Mouse (Mus musculus): ENCODE results near the gene Igsf9. TPM values are rescaled to one million over a fixed set of nuclear protein-coding genes. Genes with fewer than 3 reads are reported as not detected.
A peak's percentile ranks its signal among the peaks of the same experiment; 100 is the strongest.

Gene Igsf9
- polyA plus RNA-seq, 1 experiment from 2014 or later = 53.1 TPM

DNA sequence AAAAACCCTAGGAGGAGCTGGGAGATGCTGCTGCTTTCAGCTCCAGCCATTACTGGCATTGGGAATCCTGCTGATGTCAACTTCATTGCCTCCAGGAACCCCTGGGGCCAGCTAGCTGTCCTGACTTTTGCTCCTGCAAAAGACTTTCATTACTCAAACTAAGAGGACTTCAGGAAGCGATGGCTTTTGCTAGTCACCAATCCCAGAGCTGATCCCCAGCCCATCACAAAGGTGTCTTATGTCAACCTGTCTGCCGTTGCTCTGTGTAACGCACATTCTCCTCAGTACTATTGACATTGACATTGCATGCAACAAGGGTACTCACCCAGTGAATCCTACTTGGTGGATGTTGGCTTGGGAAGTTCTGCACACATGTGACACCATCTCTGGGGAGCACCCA, 7.4 kb upstream of the Igsf9 start:
- H3K36me3 ChIP-seq (ENCODE audit: control insufficient read depth, insufficient read depth, low read length) = no peaks in the 10 kb centered on the region
- H3K4me3 ChIP-seq (ENCODE audit: low read depth, low read length) = no peak overlapping the region
- ATAC-seq (ENCODE audit: insufficient number of reproducible peaks, low FRiP score, low TSS enrichment, low read depth) (no peak), DNase-seq (ENCODE audit: low spot score) (no peak)
- H3K4me1 ChIP-seq (ENCODE audit: control insufficient read depth, insufficient read depth, low read length) = no peaks in the 10 kb centered on the region
- H3K27ac ChIP-seq (replicated peaks; ENCODE audit: low read depth, low read length) = no peak overlapping the region
- WGBS = 89% methylated on average over 3 of the region's 3 CpGs
- no peaks in the 10 kb centered on the region for H3K27me3 ChIP-seq (ENCODE audit: control insufficient read depth, insufficient read depth, low read length)
- no peak overlapping the region for H3K4me2 ChIP-seq (ENCODE audit: low read depth, severe bottlenecking)
- no peaks in the 10 kb centered on the region for H3K9me3 ChIP-seq (ENCODE audit: control insufficient read depth, low read length)
- no peak overlapping the region for H3K9ac ChIP-seq (ENCODE audit: low read length)

- ATAC-seq (ENCODE audit: insufficient number of reproducible peaks, low FRiP score, low TSS enrichment, low read depth) = no peak
- no peaks in the 10 kb centered on the region for H3K36me3 ChIP-seq (ENCODE audit: control insufficient read depth, insufficient read depth, low read length)
Measured at GRCm38 (mm10) chr1:172475054-172475741, 6.4 kb upstream of the Igsf9 start, which contains the start of gene Slamf9. Gene Slamf9 (plus strand): TSS chr1:172475358.

DNA sequence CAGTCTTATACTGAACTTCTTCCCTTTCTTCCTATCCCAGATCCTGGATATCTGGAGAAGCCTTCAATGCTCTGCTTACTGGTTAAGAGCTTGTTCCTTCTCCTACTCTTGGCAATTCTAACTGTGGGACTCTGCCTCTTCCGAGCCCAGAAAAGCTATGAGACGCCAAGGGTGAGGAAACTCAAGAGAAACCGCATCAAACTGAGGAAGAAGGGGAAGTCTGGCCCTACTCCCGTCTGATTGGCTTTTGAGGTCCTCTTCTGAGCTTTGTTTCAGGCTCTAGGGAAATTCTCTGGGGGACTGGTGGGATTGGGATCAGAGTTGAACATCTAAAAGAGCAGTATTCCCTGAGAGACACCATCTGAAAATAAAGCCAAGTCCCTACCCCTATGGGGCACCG, 3.6 kb upstream of the Igsf9 start:
- Histone ChIP-seq H3K4me3 (ENCODE audit: low read depth, low read length) (no peak overlapping the region), H3K27me3 (ENCODE audit: control insufficient read depth, insufficient read depth, low read length) (no peaks in the 10 kb centered on the region), H3K9me3 (ENCODE audit: control insufficient read depth, low read length) (no peaks in the 10 kb centered on the region), H3K9ac (ENCODE audit: low read length) (no peak overlapping the region), H3K36me3 (ENCODE audit: control insufficient read depth, insufficient read depth, low read length) (no peaks in the 10 kb centered on the region), H3K27ac (replicated peaks; ENCODE audit: low read depth, low read length) (no peak overlapping the region), H3K4me2 (ENCODE audit: low read depth, severe bottlenecking) (no peak overlapping the region), H3K4me1 (ENCODE audit: control insufficient read depth, insufficient read depth, low read length) (peaks cover 3% of the 10 kb centered on the region)
- DNase-seq (ENCODE audit: low spot score) = no peak
- 75% methylated on average over 5 of the region's 5 CpGs for WGBS
- no peak for ATAC-seq (ENCODE audit: insufficient number of reproducible peaks, low FRiP score, low TSS enrichment, low read depth)

More at GRCm38 (mm10) chr1:172475054-172475741, 6.4 kb upstream of the Igsf9 start, which contains the start of gene Slamf9:
- Histone ChIP-seq H3K9ac (ENCODE audit: low read length) (no peak within 1 kb of the TSS), H3K27ac (replicated peaks; ENCODE audit: low read depth, low read length) (no peak within 1 kb of the TSS), H3K4me2 (ENCODE audit: low read depth, severe bottlenecking) (no peak within 1 kb of the TSS), H3K27me3 (ENCODE audit: control insufficient read depth, insufficient read depth, low read length) (no peaks in the 10 kb centered on the region), H3K4me3 (ENCODE audit: low read depth, low read length) (no peak within 1 kb of the TSS), H3K9me3 (ENCODE audit: control insufficient read depth, low read length) (no peaks in the 10 kb centered on the region), H3K4me1 (ENCODE audit: control insufficient read depth, insufficient read depth, low read length) (no peaks in the 10 kb centered on the region)
- WGBS = 79% methylated on average over 7 of the region's 7 CpGs
- no peak for DNase-seq (ENCODE audit: low spot score)

GRCm38 (mm10) chr1:172480376-172480775, 1.2 kb upstream of the Igsf9 start:
- ATAC-seq (ENCODE audit: insufficient number of reproducible peaks, low FRiP score, low TSS enrichment, low read depth) (no peak), DNase-seq (ENCODE audit: low spot score) (no peak)
- Histone ChIP-seq H3K4me1 (ENCODE audit: control insufficient read depth, insufficient read depth, low read length) (peaks cover 25% of the 10 kb centered on the region), H3K27ac (replicated peaks; ENCODE audit: low read depth, low read length) (no peak overlapping the region), H3K4me3 (ENCODE audit: low read depth, low read length) (no peak overlapping the region), H3K36me3 (ENCODE audit: control insufficient read depth, insufficient read depth, low read length) (no peaks in the 10 kb centered on the region), H3K9me3 (ENCODE audit: control insufficient read depth, low read length) (no peaks in the 10 kb centered on the region), H3K9ac (ENCODE audit: low read length) (no peak overlapping the region), H3K27me3 (ENCODE audit: control insufficient read depth, insufficient read depth, low read length) (no peaks in the 10 kb centered on the region), H3K4me2 (ENCODE audit: low read depth, severe bottlenecking) (no peak overlapping the region)
- 91% methylated on average over 4 of the region's 4 CpGs for WGBS

DNA sequence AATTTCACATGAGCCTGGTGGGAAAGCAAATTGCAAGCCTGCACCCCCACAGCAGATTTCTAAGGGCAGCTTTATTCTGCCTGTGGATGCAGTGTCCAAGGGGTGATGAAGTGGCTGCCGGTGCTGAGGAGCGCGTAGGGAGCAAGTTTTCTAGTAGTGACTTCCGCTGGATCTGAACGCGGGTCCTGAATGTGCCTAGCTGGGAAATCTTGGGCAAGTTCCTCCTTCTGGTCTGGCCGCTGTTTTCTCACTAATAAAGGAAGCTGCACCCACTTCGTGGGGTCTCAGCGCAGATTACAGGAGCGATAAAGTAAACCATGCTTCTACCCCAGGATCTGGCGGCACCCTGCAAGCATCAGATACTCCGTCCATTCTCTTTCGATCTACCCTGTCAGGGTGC, 477 bp upstream of the Igsf9 start:
- DNase-seq (ENCODE audit: low spot score) (peak; percentile 36), ATAC-seq (ENCODE audit: insufficient number of reproducible peaks, low FRiP score, low TSS enrichment, low read depth) (no peak)
- Histone ChIP-seq H3K36me3 (ENCODE audit: control insufficient read depth, insufficient read depth, low read length) (no peaks in the 10 kb centered on the region), H3K9ac (ENCODE audit: low read length) (peak overlapping the region; percentile 65; the same call in 1 of the 2 replicates), H3K9me3 (ENCODE audit: control insufficient read depth, low read length) (no peaks in the 10 kb centered on the region), H3K4me3 (ENCODE audit: low read depth, low read length) (peak overlapping the region; percentile 68; the same call in 1 of the 2 replicates), H3K4me1 (ENCODE audit: control insufficient read depth, insufficient read depth, low read length) (peaks cover 32% of the 10 kb centered on the region), H3K27me3 (ENCODE audit: control insufficient read depth, insufficient read depth, low read length) (no peaks in the 10 kb centered on the region), H3K4me2 (ENCODE audit: low read depth, severe bottlenecking) (peak overlapping the region; percentile 79), H3K27ac (replicated peaks; ENCODE audit: low read depth, low read length) (no peak overlapping the region)
- WGBS = 18% methylated on average over 13 of the region's 13 CpGs

DNA sequence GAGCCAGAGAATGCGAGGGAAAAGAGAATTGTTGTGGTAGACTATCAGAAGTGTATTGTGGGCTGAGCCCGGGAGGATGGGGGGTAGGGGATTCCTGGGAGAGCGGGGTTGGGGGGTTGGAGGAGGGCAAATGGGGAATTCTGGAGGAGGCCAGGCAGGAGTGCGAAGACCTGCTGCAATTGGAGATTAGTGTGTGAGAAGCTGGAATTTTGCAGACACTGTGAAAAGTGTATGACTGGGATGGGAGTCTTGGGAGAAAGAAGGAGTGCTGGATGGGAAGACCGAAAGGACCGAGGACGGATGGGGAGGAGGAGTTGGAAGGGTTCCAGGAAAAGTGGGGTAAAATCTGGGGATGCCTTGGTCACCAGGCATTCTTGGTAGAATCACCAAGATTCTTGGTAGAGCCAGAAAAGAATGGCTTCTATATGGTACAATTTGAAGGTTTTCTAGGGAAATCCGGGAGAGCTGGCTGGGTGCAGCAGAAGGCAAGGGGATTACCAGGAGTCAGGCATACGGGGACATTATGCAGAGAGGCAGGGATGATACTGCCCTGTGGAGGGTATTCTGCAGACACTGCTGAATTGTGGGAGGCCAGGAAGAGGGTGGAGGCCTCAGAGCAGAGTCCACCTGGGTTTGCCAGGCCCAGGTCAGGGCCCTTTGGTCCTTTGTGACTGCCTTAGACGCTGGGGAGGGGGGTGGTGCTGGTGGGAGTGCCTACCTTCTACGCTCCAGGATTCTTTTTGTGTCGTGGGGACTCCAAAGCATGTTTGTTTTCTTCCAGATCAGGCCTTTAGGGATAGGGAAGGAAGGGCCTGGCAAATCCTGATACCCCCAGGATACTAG, 1.2 kb downstream of the Igsf9 start:
- peaks cover 38% of the 10 kb centered on the region for H3K4me1 ChIP-seq (ENCODE audit: control insufficient read depth, insufficient read depth, low read length)
- peak overlapping the region; percentile 61 for H3K9ac ChIP-seq (ENCODE audit: low read length)
- H3K36me3 ChIP-seq (ENCODE audit: control insufficient read depth, insufficient read depth, low read length) = no peaks in the 10 kb centered on the region
- DNase-seq (ENCODE audit: low spot score) (no peak), ATAC-seq (ENCODE audit: insufficient number of reproducible peaks, low FRiP score, low TSS enrichment, low read depth) (no peak)
- H3K27ac ChIP-seq (replicated peaks; ENCODE audit: low read depth, low read length) = no peak overlapping the region; the same call in 1 of the 2 replicates
- H3K4me2 ChIP-seq (ENCODE audit: low read depth, severe bottlenecking) = peak overlapping the region; percentile 79
- H3K27me3 ChIP-seq (ENCODE audit: control insufficient read depth, insufficient read depth, low read length) = no peaks in the 10 kb centered on the region
- 2% methylated on average over 12 of the region's 12 CpGs for WGBS
- H3K9me3 ChIP-seq (ENCODE audit: control insufficient read depth, low read length) = no peaks in the 10 kb centered on the region
- H3K4me3 ChIP-seq (ENCODE audit: low read depth, low read length) = peak overlapping the region; percentile 68

DNA sequence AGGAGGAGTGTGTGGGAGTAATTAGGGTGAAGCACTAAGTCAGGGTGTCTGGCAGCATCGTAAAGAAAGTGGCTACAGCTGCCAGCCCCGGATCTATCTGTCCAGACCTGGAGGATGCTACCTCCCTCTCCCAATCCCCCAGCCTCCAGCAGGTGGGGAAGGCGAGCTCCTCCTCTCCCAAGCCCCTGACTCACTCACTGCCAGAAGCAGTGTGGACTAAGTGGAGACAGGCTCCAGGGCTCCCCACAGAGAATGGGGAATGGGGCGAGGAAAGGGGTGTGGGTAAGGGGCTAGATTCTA, 1.7 kb downstream of the Igsf9 start:
- Histone ChIP-seq H3K4me1 (ENCODE audit: control insufficient read depth, insufficient read depth, low read length) (peaks cover 38% of the 10 kb centered on the region), H3K36me3 (ENCODE audit: control insufficient read depth, insufficient read depth, low read length) (no peaks in the 10 kb centered on the region), H3K9ac (ENCODE audit: low read length) (peak overlapping the region; percentile 61), H3K27me3 (ENCODE audit: control insufficient read depth, insufficient read depth, low read length) (no peaks in the 10 kb centered on the region), H3K27ac (replicated peaks; ENCODE audit: low read depth, low read length) (no peak overlapping the region), H3K9me3 (ENCODE audit: control insufficient read depth, low read length) (no peaks in the 10 kb centered on the region), H3K4me2 (ENCODE audit: low read depth, severe bottlenecking) (peak overlapping the region; percentile 79), H3K4me3 (ENCODE audit: low read depth, low read length) (peak overlapping the region; percentile 68)
- ATAC-seq (ENCODE audit: insufficient number of reproducible peaks, low FRiP score, low TSS enrichment, low read depth) (no peak), DNase-seq (ENCODE audit: low spot score) (no peak)
- 14% methylated on average over 4 of the region's 4 CpGs for WGBS

- no peaks in the 10 kb centered on the region for H3K27me3 ChIP-seq (ENCODE audit: control insufficient read depth, insufficient read depth, low read length)
- H3K9me3 ChIP-seq (ENCODE audit: control insufficient read depth, low read length) = no peaks in the 10 kb centered on the region
- H3K4me2 ChIP-seq (ENCODE audit: low read depth, severe bottlenecking) = peak overlapping the region; percentile 79
- H3K9ac ChIP-seq (ENCODE audit: low read length) = peak overlapping the region; percentile 37; the same call in 1 of the 2 replicates
- DNase-seq (ENCODE audit: low spot score) = no peak
- ATAC-seq (ENCODE audit: insufficient number of reproducible peaks, low FRiP score, low TSS enrichment, low read depth) = no peak
- no peak overlapping the region for H3K4me3 ChIP-seq (ENCODE audit: low read depth, low read length)
- WGBS = 63% methylated on average over 11 of the region's 11 CpGs
- H3K27ac ChIP-seq (replicated peaks; ENCODE audit: low read depth, low read length) = no peak overlapping the region
- H3K4me1 ChIP-seq (ENCODE audit: control insufficient read depth, insufficient read depth, low read length) = peaks cover 38% of the 10 kb centered on the region
- H3K36me3 ChIP-seq (ENCODE audit: control insufficient read depth, insufficient read depth, low read length) = no peaks in the 10 kb centered on the region
Measured at GRCm38 (mm10) chr1:172484236-172484635, 2.6 kb downstream of the Igsf9 start.

All from limb, embryonic 11.5 days (tissue).